Mouse (Mus musculus) cerebellum, adult (tissue): ENCODE measurements around the gene Rbm45.

Source experiments
- ATAC-seq: cut with Nextera tagmentation; 2 replicates; pipeline ENCODE4 v1.9.2; 2017; ENCODE audit warnings: mild to moderate bottlenecking, moderate library complexity, mixed read lengths; ENCODE audit not compliant: insufficient number of reproducible peaks, low FRiP score, low TSS enrichment

The Rbm45 gene

GRCm38 (mm10) chr2:76374544-76375206 lies 4.9 kb downstream of the Rbm45 start:
- no peak for ATAC-seq

- ATAC-seq, result no peak
These were observed 8.9 kb downstream of the Rbm45 start for GRCm38 (mm10) chr2:76378646-76379045.

DNA sequence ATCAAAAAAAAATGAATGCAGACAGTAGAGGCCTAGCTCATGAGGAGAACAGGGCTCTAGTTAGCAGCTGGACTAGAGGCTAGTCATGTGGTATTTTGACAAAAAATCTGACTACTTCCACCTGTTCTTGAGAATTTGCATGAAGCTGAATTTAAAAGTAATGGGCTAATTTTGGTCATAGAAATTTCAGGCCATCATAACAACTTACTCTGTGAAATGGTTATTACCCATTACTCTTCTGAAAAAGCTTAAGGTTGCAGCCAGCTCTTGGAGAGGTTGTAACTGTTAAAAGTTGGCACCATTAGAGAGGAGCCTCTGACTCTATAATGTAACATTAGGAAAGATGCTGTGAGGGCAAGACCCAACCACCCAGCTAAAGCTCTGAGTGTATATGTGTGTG lies 16.7 kb downstream of the Rbm45 start:
- no peak for ATAC-seq

GRCm38 (mm10) chr2:76400178-76400577 lies 30.4 kb downstream of the Rbm45 start:
- ATAC-seq, result no peak

DNA sequence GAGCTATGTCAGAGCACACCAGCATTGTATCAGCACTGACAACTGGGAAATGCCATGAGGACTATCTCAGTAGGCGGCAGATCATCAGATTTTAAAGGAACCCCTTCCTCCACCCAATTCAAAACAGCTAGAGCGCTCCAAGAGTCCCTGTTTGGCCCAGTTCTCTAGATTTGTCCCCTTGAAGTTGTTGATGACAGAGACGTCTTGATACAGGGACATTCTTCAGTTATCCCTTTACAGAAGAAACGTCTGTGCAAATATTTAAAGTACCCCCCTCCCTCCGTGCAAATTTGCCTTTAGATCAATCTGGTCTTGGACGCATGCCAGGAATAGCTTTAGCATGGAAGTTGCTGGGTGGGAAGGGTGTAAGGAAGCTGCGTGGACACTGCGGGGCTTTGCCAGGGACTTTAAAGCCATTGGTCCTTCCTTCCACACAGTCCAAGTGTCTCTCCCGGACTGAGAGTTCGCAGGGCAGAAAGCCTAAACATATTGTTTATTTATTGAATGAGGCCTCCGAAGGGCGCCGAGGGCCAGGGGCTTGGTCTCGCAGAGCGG lies 35.9 kb downstream of the Rbm45 start:
- 0 out of 2 replicates have a peak, but pooled peaks have one; percentile 6 for ATAC-seq

DNA sequence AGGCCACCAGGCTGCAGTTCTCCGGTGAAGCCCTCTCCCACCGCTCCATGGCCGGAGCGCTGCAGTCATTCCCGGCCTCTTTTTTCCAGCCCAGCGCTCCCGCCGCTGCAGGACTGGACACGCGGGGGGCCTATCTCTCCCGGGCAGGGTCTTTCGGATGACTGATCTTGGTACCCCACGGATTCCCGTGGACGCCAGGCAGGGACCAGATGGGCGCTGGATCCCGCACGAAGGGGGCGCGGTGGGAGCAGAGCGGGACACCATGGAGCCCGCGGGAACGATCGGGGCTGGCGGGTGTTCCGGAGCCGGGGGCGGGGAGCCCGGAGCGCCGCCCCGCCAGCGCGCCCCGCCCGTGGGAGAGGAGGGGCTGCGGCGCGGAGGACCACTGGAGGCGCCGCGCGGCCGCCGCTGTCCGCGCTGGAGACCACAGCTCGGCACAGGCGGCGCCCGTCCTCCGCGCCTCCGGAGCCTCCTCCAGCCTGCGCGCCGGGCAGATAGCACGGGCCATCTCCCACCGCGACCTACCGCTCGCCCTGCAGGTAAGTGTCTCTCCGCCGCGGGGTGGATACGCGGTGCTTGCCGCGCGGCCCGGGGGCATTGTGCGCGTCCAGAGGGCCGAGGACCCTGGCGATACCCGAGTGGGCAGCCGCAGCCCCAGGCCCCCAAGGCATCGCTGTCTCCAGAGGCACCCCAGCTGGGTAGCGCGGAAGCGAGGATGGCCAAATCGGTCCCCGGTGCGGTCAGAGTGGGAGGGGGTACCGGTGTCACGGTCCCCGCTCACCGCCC lies 36.6 kb downstream of the Rbm45 start, which contains the start of gene Osbpl6:
TSS of gene Osbpl6 (plus strand) at position 358 of the 786 bp plus-strand sequence.
- peak; percentile 71 for ATAC-seq

- ATAC-seq, result peak; percentile 72
These were observed 37.2 kb downstream of the Rbm45 start for GRCm38 (mm10) chr2:76406937-76407441.

GRCm38 (mm10) chr2:76409526-76409925 lies 39.7 kb downstream of the Rbm45 start:
- ATAC-seq, result no peak

- no peak for ATAC-seq
These were observed 40.2 kb downstream of the Rbm45 start for GRCm38 (mm10) chr2:76409986-76410385.

DNA sequence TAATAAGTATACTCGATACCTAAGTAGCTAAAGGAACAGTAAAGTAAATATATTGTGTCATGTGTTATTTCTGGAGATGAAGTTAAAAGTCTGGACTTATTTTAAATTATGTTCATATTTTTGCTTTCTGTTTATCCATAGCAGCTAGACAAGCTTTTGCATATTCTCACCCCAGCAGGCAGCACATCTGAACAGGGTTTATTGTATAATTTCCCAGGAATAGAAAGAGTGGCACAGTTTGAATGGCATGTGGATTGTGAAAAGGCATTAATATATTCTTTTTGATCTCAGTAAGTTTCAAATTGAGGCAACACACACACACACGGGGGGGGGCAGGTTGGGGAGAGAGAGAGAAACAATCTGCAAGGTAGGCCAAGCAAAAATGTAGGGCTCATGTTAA lies 43.1 kb downstream of the Rbm45 start:
- no peak for ATAC-seq

DNA sequence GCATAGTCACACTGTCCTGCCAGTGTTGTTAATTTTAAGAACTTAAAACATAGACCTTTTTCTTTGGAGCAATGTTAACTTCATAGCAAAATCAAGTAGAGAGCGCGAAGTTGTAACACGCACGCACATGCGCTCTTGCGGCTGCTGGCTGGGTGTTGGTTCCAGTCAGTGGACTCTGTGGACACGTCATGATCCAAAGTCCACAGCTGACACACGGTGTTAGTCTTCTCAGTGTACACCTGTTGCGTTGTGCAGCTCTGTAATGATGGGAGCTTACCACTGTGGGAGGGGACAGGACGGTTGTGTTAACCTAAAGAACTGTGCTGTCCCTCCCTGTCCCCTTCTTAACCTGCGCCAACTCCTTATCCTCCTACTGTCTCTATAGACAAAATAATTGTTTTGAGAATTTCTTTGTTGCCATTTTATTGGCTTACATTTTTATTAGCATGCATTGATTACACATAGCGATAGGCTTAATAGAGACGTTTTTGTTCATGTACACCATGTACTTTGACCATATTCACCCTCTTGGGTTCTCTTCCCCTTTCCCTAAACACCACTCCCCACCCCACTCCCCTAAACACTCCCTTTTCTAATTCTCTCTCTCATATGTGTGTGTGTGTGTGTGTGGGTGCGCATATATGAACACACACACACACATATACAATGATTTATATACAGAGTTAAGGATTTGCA lies 47.8 kb downstream of the Rbm45 start:
- ATAC-seq, result no peak

DNA sequence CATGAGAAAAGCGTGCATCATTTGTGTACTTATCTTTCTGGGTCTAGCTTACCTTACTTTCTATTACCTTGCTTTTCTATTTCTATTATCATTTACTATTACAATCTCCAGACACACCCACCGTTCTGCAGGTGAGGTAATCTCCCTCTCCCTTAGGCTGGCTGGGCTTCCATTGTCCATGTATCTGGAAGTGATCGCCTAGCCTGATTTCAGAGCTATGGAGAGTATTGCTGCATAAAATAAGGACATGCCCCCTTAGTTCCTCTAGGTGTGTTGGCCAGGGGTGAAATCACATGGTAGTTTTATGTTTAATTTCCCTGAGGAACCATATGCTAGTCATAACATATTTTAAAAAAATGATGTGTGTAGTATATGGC lies 48.3 kb downstream of the Rbm45 start:
- no peak for ATAC-seq

DNA sequence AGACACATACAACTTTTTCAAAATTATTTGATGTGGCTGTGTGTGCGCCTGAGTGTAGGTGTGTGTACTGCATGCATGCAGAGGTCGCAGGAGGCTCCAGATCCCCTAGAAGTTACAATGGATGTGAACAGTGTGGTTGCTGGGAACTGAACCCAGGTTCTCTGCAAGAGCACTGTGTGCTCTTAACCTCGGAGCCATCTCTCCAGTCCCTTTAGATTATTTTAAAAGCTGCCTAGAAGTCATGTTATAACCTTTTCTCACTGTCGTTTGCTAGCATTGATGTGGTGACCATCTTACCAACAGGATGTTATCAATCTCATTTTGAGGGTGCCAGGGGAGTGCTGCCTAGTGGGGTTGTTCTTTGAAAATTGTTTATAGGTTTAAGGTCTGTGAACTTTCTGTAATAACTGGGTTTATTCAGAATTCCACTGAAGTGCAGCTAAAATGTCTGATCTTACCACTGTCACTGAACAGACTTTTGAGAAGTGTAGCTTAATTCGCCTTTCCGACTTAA lies 51.7 kb downstream of the Rbm45 start:
- no peak for ATAC-seq

DNA sequence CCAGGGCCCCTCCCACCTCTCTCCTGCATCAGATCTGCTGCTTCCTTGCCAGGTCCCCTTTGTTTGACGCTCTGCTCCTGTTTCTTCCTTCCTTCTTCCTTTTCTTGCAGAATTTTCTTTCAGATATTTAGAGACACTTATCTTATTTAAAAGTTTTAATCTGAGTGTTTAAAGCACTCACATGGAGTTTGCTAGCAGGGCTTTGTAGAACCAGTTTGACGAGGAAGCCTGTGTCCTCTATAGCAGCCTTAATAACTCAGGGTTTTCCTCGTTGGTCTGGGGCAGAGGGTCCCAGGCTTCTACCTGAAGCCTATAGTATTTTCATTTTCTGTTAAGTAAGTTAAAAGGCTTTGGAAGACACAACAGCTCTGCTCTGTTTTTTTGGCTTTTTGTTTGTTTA lies 57.0 kb downstream of the Rbm45 start:
- no peak for ATAC-seq

DNA sequence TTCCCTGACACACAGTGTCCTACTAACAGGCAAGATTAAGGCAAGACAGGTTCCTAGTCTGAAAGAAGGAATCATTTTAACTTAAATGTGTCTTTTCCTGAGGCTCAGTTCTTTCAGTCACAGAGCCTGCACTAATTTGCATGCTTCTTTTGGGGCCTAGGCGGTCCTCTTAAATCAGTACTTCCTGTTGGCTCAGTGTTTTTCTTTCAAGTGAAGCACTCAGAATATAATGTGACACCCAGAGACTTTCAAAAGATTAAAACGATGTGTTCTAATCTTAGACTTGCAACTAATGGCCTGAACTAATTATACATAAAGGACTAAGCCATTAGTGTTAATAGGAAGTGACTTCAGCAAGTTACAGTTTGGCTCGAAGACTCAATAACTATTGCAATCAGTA lies 59.5 kb downstream of the Rbm45 start:
- ATAC-seq, result no peak

GRCm38 (mm10) chr2:76429855-76430254 lies 60.1 kb downstream of the Rbm45 start:
- ATAC-seq, result no peak

DNA sequence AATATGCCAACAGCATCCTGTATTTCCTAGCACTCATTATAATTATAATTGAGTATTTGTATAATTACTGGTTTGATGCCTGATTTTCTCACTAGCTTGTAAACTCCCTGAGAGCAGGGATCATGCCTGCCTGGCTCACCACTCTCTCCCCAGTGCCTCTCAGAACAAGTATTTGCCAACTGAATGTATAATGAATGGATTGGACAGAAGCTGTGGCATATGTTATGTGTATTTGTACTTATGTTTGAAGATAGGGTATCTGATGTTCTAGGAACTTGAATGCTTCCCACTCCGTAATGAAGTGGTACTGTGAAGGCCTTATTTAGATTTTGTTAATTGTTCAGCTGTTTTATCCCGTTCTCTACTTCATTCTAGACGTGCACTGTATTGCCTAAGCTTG lies 60.8 kb downstream of the Rbm45 start:
- no peak for ATAC-seq
